Mouse (Mus musculus) cerebellum, adult 2 months (tissue): Measurements from ENCODE around the gene Zic2. TPM values are rescaled to one million over a fixed set of nuclear protein-coding genes. Genes with fewer than 3 reads are reported as not detected.
"Not testable (repeated sequence)": the region's sequence is repeated elsewhere in the genome, so short reads cannot be mapped to it uniquely, and the experiment has no call there.

Experiments
- DNase-seq, 2 experiments: peaks; one replicate each; pipeline ENCODE4 v3.0.0; 2021
- H3K27ac ChIP-seq: fragments of 200-500 bp; 2 replicates; pipeline ENCODE4 v1.5.1; 2012; ENCODE audit warnings: low read length, control low read depth, inconsistent platforms; ENCODE audit not compliant: insufficient read depth
- H3K27me3 ChIP-seq: fragments of 200-500 bp; 2 replicates; pipeline ENCODE4 v1.6.1; 2012; ENCODE audit warnings: inconsistent platforms, mild to moderate bottlenecking, low read length, moderate library complexity; ENCODE audit not compliant: control insufficient read depth, insufficient read depth
- H3K4me1 ChIP-seq: fragments of 200-500 bp; 2 replicates; pipeline ENCODE4 v1.6.1; 2011; ENCODE audit warnings: low read length; ENCODE audit not compliant: control insufficient read depth, insufficient read depth
- H3K4me3 ChIP-seq: fragments of 200-500 bp; replicated peaks from 2 replicates; pipeline ENCODE3; 2011; ENCODE audit warnings: mild to moderate bottlenecking, low read depth, low read length, control low read depth; ENCODE audit not compliant: insufficient read depth
- CTCF ChIP-seq: fragments of 200-500 bp; IDR thresholded peaks from 2 replicates; pipeline ENCODE4 v1.5.1; 2011; ENCODE audit warnings: low read depth, mild to moderate bottlenecking, control low read depth, low read length, moderate library complexity, borderline replicate concordance; ENCODE audit not compliant: insufficient read depth
- POLR2A ChIP-seq: fragments of 200-500 bp; IDR thresholded peaks from 2 replicates; pipeline ENCODE4 v1.6.1; 2011; ENCODE audit warnings: low read length, control low read depth, borderline replicate concordance; ENCODE audit not compliant: insufficient read depth
- WGBS: fragments of 180-500 bp; shearing (Covaris S2); methylation state at CpG from one replicate; pipeline ENCODE4 v1.1.7; 2018; 5-methylcytosine and 5-hydroxymethylcytosine counted together
- polyA plus RNA-seq: library from polyadenylated mRNA; depleted of rRNA; stranded (reverse); fragments of >200 nt; gene quantifications from 2 replicates; pipeline ENCODE4 v1.2.3, GENCODE M21; 2012

Gene Zic2
- polyA plus RNA-seq, 1 experiment: 157 TPM

- TF ChIP-seq POLR2A: 0 out of 2 replicates have a peak, but pooled peaks have one; percentile 26
- H3K27me3 ChIP-seq, H3K4me1 ChIP-seq: not testable (repeated sequence)
- peak; percentile 82 to 84 for DNase-seq
- peak overlapping the region; percentile 98 for H3K27ac ChIP-seq
- H3K4me3 ChIP-seq: peak overlapping the region; percentile 97
- whole genome bisulfite sequencing: under 1% methylated on average over 58 of the region's 58 CpGs
These were observed 11.4 kb upstream of the Zic2 start for GRCm38 (mm10) chr14:122463734-122464341.

- H3K4me3 ChIP-seq: peak overlapping the region; percentile 71
- H3K4me1 ChIP-seq: peaks cover 2% of the 10 kb centered on the region
- no peak for TF ChIP-seq POLR2A
- TF ChIP-seq CTCF: no peak
- peak overlapping the region; percentile 98 for H3K27ac ChIP-seq
- H3K27me3 ChIP-seq: no peaks in the 10 kb centered on the region
- DNase-seq: no peak
- under 1% methylated on average over 45 of the region's 62 CpGs for WGBS
These were observed 10.9 kb upstream of the Zic2 start for GRCm38 (mm10) chr14:122464351-122464762.

- Histone ChIP-seq H3K27me3 (no peaks in the 10 kb centered on the region), H3K4me1 (peaks cover 6% of the 10 kb centered on the region), H3K27ac (peak within 1 kb of the TSS; percentile 98), H3K4me3 (peak within 1 kb of the TSS; percentile 71)
- DNase-seq: peak; percentile 91 to 92
- WGBS: 1% methylated on average over 57 of the region's 62 CpGs
- peak; percentile 66; the same call in 1 of the 2 replicates for TF ChIP-seq POLR2A
- no peak for TF ChIP-seq CTCF
These were observed 10.2 kb upstream of the Zic2 start, which contains the start of gene Zic5 for GRCm38 (mm10) chr14:122464763-122465741. Zic5 (minus strand) TSS chr14:122465677.

GRCm38 (mm10) chr14:122465931-122466490 is 9.2 kb upstream of the Zic2 start:
- 26% methylated on average over 13 of the region's 13 CpGs for WGBS
- no peak for TF ChIP-seq CTCF
- no peak for TF ChIP-seq POLR2A
- Histone ChIP-seq H3K27ac (peak overlapping the region; percentile 34; the same call in 1 of the 2 replicates), H3K4me3 (peak overlapping the region; percentile 71), H3K4me1 (peaks cover 8% of the 10 kb centered on the region), H3K27me3 (no peaks in the 10 kb centered on the region)
- DNase-seq: peak in 1 of 2 experiments; percentile 40

GRCm38 (mm10) chr14:122466756-122467362 is 8.4 kb upstream of the Zic2 start:
- Histone ChIP-seq H3K4me3 (no peak overlapping the region), H3K27me3 (no peaks in the 10 kb centered on the region), H3K27ac (no peak overlapping the region), H3K4me1 (peaks cover 8% of the 10 kb centered on the region)
- TF ChIP-seq POLR2A: no peak
- no peak for TF ChIP-seq CTCF
- WGBS: 55% methylated on average over 7 of the region's 7 CpGs
- peak; percentile 10 to 14 for DNase-seq

- DNase-seq: peak; percentile 52 to 74
- Histone ChIP-seq H3K4me1 (peaks cover 8% of the 10 kb centered on the region), H3K27me3 (no peaks in the 10 kb centered on the region), H3K4me3 (peak overlapping the region; percentile 3), H3K27ac (peak overlapping the region; percentile 42)
- no peak for TF ChIP-seq POLR2A
- TF ChIP-seq CTCF: no peak
- 19% methylated on average over 23 of the region's 23 CpGs for WGBS
These were observed 7.1 kb upstream of the Zic2 start for GRCm38 (mm10) chr14:122467926-122468841.
